Comparison of ENCODE assay signal across 17 mouse cellular contexts in the genomic region with DNA sequence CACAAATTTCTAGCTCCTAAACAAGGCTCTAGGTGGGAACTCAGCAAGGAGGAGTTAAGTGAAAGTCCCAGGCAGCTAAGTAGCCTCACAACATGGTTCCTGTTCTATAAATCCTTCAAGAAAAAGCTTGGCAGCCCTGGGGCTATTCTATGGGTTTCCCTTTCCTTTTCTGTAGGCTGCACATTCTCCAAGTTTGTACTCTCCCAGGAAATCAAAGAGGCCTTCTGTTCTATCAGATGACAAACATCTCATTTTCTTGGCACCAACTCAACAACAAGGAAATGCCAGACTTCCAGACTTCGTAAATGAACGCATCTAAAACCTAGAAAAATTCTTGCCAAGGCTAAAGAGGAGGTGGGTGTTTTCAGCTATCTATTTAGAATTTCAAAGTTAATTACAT. TPM values are rescaled to one million over a fixed set of nuclear protein-coding genes. Genes with fewer than 3 reads are reported as not detected.
DNase-seq lines count a peak whose midpoint lies in the region; ATAC-seq and TF ChIP-seq lines count a peak whose summit lies in the region.
"Had no signal": no experiment of that assay in that cellular context is flagged by ENCODE, and none has a peak within 500 bp of the region (broad histone marks: within the 10 kb centered on the region; RNA-seq: fewer than 3 reads in every experiment).

No protein-coding gene starts in this region.

- no peaks in the 10 kb centered on the region for H3K4me1 ChIP-seq in intestine, embryonic 15.5 days (replicated peaks)
- H3K4me1 ChIP-seq in intestine, postnatal 0 days (replicated peaks; ENCODE audit: control insufficient read depth, insufficient read depth, low read length): no peaks in the 10 kb centered on the region
- H3K4me1 ChIP-seq: hindbrain, embryonic 12.5 days; liver, embryonic 15.5 days had no signal

- no peaks in the 10 kb centered on the region for H3K27me3 ChIP-seq in intestine, embryonic 15.5 days (replicated peaks)
- no peaks in the 10 kb centered on the region for H3K27me3 ChIP-seq in intestine, postnatal 0 days (replicated peaks; ENCODE audit: control insufficient read depth, insufficient read depth, low read length)
- H3K27me3 ChIP-seq: hindbrain, embryonic 12.5 days; liver, embryonic 15.5 days; Patski had no signal

- no peak overlapping the region for H3K27ac ChIP-seq in intestine, embryonic 15.5 days
- H3K27ac ChIP-seq in intestine, postnatal 0 days (ENCODE audit: low read depth, low read length): no peak overlapping the region
- H3K27ac ChIP-seq: hindbrain, embryonic 12.5 days; liver, embryonic 15.5 days; stomach, postnatal 0 days had no signal

- H3K36me3 ChIP-seq in intestine, embryonic 15.5 days: no peaks in the 10 kb centered on the region
- H3K36me3 ChIP-seq in intestine, postnatal 0 days (ENCODE audit: control insufficient read depth, insufficient read depth): no peaks in the 10 kb centered on the region
- H3K36me3 ChIP-seq: hindbrain, embryonic 12.5 days; liver, embryonic 15.5 days had no signal

- H3K4me3 ChIP-seq in intestine, embryonic 15.5 days (replicated peaks): no peak overlapping the region
- H3K4me3 ChIP-seq in intestine, postnatal 0 days (ENCODE audit: low read depth, low read length): no peak overlapping the region
- H3K4me3 ChIP-seq: hindbrain, embryonic 12.5 days; liver, embryonic 15.5 days had no signal

- 0 out of 2 replicates have a peak, but pooled peaks have one; percentile 10 for ATAC-seq in intestine, embryonic 15.5 days
- no peak for ATAC-seq in intestine, postnatal 0 days
- ATAC-seq: Patski had no signal

- WGBS in intestine, embryonic 15.5 days: 36% methylated on average over 2 of the region's 2 CpGs
- WGBS in intestine, postnatal 0 days: 53% methylated on average over 2 of the region's 2 CpGs

- peak; percentile 4 for DNase-seq in right cerebral cortex, adult 18-20 months
- DNase-seq in right cerebral cortex, postnatal 36 days (ENCODE audit: low spot score in 2 of 2): no peak
- peak; percentile 77 for DNase-seq in brain, embryonic 14.5 days (ENCODE audit: low read depth)
- peak; percentile 15 for DNase-seq in telencephalon, adult 2 months (ENCODE audit: low read depth, low spot score)
- no peak for DNase-seq in adrenal gland, adult 2 months
- DNase-seq: cerebellum, adult 9-11 months; gastrocnemius, postnatal 36 days; kidney, adult 11 months; kidney, postnatal 36 days; lung, postnatal 36 days; midbrain, embryonic 14.5 days had no signal

- no peak overlapping the region for H3K9ac ChIP-seq in intestine, embryonic 15.5 days
- H3K9ac ChIP-seq in intestine, postnatal 0 days (ENCODE audit: low read depth, low read length): no peak overlapping the region
- H3K9ac ChIP-seq: hindbrain, embryonic 12.5 days; liver, embryonic 15.5 days had no signal

- H3K9me3 ChIP-seq in intestine, embryonic 15.5 days: no peaks in the 10 kb centered on the region
- no peaks in the 10 kb centered on the region for H3K9me3 ChIP-seq in intestine, postnatal 0 days (ENCODE audit: control insufficient read depth)
- H3K9me3 ChIP-seq: hindbrain, embryonic 12.5 days; liver, embryonic 15.5 days had no signal

- H3K4me2 ChIP-seq in intestine, embryonic 15.5 days (replicated peaks): no peak overlapping the region
- no peak overlapping the region for H3K4me2 ChIP-seq in intestine, postnatal 0 days (replicated peaks; ENCODE audit: low read depth)
- H3K4me2 ChIP-seq: hindbrain, embryonic 12.5 days; liver, embryonic 15.5 days had no signal

- no peak for TF ChIP-seq POLR2A in brain, embryonic 14.5 days (IDR thresholded peaks at IDR 0.05; ENCODE audit: borderline replicate concordance, extremely low read depth, insufficient read depth, insufficient read length, poor library complexity, severe bottlenecking)

- no peak for TF ChIP-seq CTCF in intestine, postnatal 0 days (IDR thresholded peaks at IDR 0.05; ENCODE audit: low read depth)
- TF ChIP-seq CTCF in brain, embryonic 14.5 days (IDR thresholded peaks at IDR 0.05; ENCODE audit: borderline replicate concordance, extremely low read depth, insufficient read depth, insufficient read length): no peak

RNA-seq across cellular contexts. Expression of a gene that starts 38.9 kb away (rescaled TPM):
- 12.7 and 12.9 TPM in 2 replicates for polyA plus RNA-seq in intestine, embryonic 15.5 days (2015; fragmentation: Nextera tagmentation; extraction: Ambion mirVana)
- polyA plus RNA-seq in intestine, postnatal 0 days (2015; fragmentation: Nextera tagmentation; extraction: Ambion mirVana): 5.5 and 5.9 TPM in 2 replicates
- polyA plus RNA-seq in brain, embryonic 14.5 days (2012; rRNA removed): 22.7 and 40.1 TPM in 2 replicates
- total RNA-seq in adrenal gland, adult 2 months (2021): 10 to 100 TPM; 32.0 to 48.9 TPM
- 4.5 and 7.6 TPM in 2 replicates for polyA plus RNA-seq in adrenal gland, adult 2 months (2012; rRNA removed)

Comparison
In these comparisons a context has a peak if more than half of its experiments do, and no peak if none do; other contexts are left out.
1. DNase-seq: peak in right cerebral cortex, adult 18-20 months (single experiment), brain, embryonic 14.5 days (single experiment) and telencephalon, adult 2 months (single experiment); none in right cerebral cortex, postnatal 36 days (0 of 2) and adrenal gland, adult 2 months (single experiment).